ENCODE assay signal across 15 mouse cellular contexts in genomic region chr13:35832676-35833075, GRCm38 (mm10).
A peak's percentile ranks its signal among the peaks of the same experiment; 100 is the strongest.
DNase-seq lines count a peak whose midpoint lies in the region.
"Had no signal": no experiment of that assay in that cellular context is flagged by ENCODE, and none has a peak within 500 bp of the region (broad histone marks: within the 10 kb centered on the region; RNA-seq: fewer than 3 reads in every experiment).

No protein-coding gene starts in this region.

- H3K36me3 ChIP-seq in embryonic facial prominence, embryonic 10.5 days (replicated peaks) = peaks cover 5% of the 10 kb centered on the region
- H3K36me3 ChIP-seq: hindbrain, embryonic 12.5 days; stomach, embryonic 15.5 days had no signal

- no peaks in the 10 kb centered on the region for H3K27me3 ChIP-seq in embryonic facial prominence, embryonic 10.5 days (replicated peaks; ENCODE audit: low read depth, poor library complexity, severe bottlenecking)
- H3K27me3 ChIP-seq: hindbrain, embryonic 12.5 days; liver, embryonic 12.5 days; stomach, embryonic 15.5 days had no signal

- intact Hi-C loops in heart, postnatal 10 days (cut with DNase I) = no loop called here

- H3K9me3 ChIP-seq in embryonic facial prominence, embryonic 10.5 days = no peaks in the 10 kb centered on the region
- H3K9me3 ChIP-seq: forebrain, embryonic 10.5 days; heart, embryonic 10.5 days; hindbrain, embryonic 12.5 days; liver, embryonic 12.5 days; stomach, embryonic 15.5 days had no signal

- peak; percentile 21 to 29 for DNase-seq in heart, postnatal 10 days
- DNase-seq in heart, adult 8-10 months (ENCODE audit: low spot score) = no peak
- DNase-seq in adipocyte (ENCODE audit: low spot score) = peak; percentile 4
- DNase-seq in cerebellum, adult 18-20 months = peak; percentile 59 to 65
- DNase-seq in gastrocnemius, postnatal 25 days = peak; percentile 68
- no peak for DNase-seq in embryo, embryonic 9.5 days (ENCODE audit: extremely low spot score)
- DNase-seq in spleen, postnatal 14 days (ENCODE audit: low spot score in 2 of 2) = no peak
- no peak for DNase-seq in embryonic facial prominence, embryonic 10.5 days (ENCODE audit: low spot score)
- DNase-seq: B cell, adult 2 months; embryo, embryonic 11 days had no signal

- H3K4me3 ChIP-seq in embryonic facial prominence, embryonic 10.5 days = no peak overlapping the region
- H3K4me3 ChIP-seq: forebrain, embryonic 10.5 days; heart, embryonic 10.5 days; hindbrain, embryonic 12.5 days; liver, embryonic 12.5 days; stomach, embryonic 15.5 days had no signal

- H3K4me1 ChIP-seq in embryonic facial prominence, embryonic 10.5 days = peaks cover 17% of the 10 kb centered on the region
- H3K4me1 ChIP-seq: stomach, embryonic 15.5 days had no signal

- no peak overlapping the region for H3K27ac ChIP-seq in embryonic facial prominence, embryonic 10.5 days (replicated peaks)
- H3K27ac ChIP-seq: forebrain, embryonic 10.5 days; heart, embryonic 10.5 days; hindbrain, embryonic 12.5 days; liver, embryonic 12.5 days; stomach, embryonic 15.5 days had no signal

- WGBS in embryonic facial prominence, embryonic 10.5 days = 70% methylated on average over 6 of the region's 6 CpGs

Comparison
In these comparisons a context has a peak if more than half of its experiments do, and no peak if none do; other contexts are left out.
1. DNase-seq: peak in heart, postnatal 10 days (2 of 2), adipocyte (single experiment), cerebellum, adult 18-20 months (2 of 2) and gastrocnemius, postnatal 25 days (single experiment); none in heart, adult 8-10 months (single experiment), embryo, embryonic 9.5 days (single experiment), spleen, postnatal 14 days (0 of 2) and embryonic facial prominence, embryonic 10.5 days (single experiment).